Mouse (Mus musculus) naive thymus-derived CD4-positive, alpha-beta T cell, adult 5 months (primary cell): ENCODE results near the gene Dnajb14. TPM values are rescaled to one million over a fixed set of nuclear protein-coding genes. Genes with fewer than 3 reads are reported as not detected.

ENCODE experiments used
- polyA plus RNA-seq: library from polyadenylated mRNA; unstranded; fragments of 100-300 nt; shearing (Covaris generic); gene quantifications from one replicate; pipeline ENCODE4 v1.2.1, GENCODE M21; 2017

Dnajb14 gene
- 5.5 TPM for polyA plus RNA-seq

GRCm38 (mm10) chr3:137867437-137868093 lies at the start of gene Dnajb14:
TSS of gene Dnajb14 (plus strand) at chr3:137867675.

GRCm38 (mm10) chr3:137864124-137864987 lies 3.1 kb upstream of the Dnajb14 start, which contains the start of gene H2afz:
TSS of gene H2afz (plus strand) at chr3:137864487.

GRCm38 (mm10) chr3:137918172-137918931 lies 50.9 kb downstream of the Dnajb14 start, which contains the start of gene Lamtor3:
TSS of gene Lamtor3 (plus strand) at chr3:137918506.

Other genes starting within 250 kb of the Dnajb14 start
- not detected for gene Ddit4l, start 246.1 kb upstream of the Dnajb14 start, polyA plus RNA-seq
- gene Gm21962, start 196.2 kb upstream of the Dnajb14 start, polyA plus RNA-seq: not detected
- 854 TPM for gene H2afz, start 3.2 kb upstream of the Dnajb14 start, polyA plus RNA-seq
- 58.7 TPM for gene Lamtor3, start 50.8 kb downstream of the Dnajb14 start, polyA plus RNA-seq
- 70.9 TPM for gene Dapp1, start 113.9 kb downstream of the Dnajb14 start, polyA plus RNA-seq
- gene 1110002E22Rik, start 197.4 kb downstream of the Dnajb14 start, polyA plus RNA-seq: not detected
- not detected for gene Gm5105, start 199.7 kb downstream of the Dnajb14 start, polyA plus RNA-seq